Mouse (Mus musculus) hindbrain, postnatal 0 days (tissue): ENCODE data around the gene Mctp1. TPM values are rescaled to one million over a fixed set of nuclear protein-coding genes. Genes with fewer than 3 reads are reported as not detected.
"Not testable (repeated sequence)": the region's sequence is repeated elsewhere in the genome, so short reads cannot be mapped to it uniquely, and the experiment has no call there.

Experiments
- ATAC-seq: fragments of 200-750 bp; cut with Nextera tagmentation; 2 replicates; pipeline ENCODE4 v1.8.0; 2017; ENCODE audit warnings: mild to moderate bottlenecking, moderate TSS enrichment, moderate library complexity
- DNase-seq: peaks from one replicate; pipeline ENCODE4 v3.0.0-alpha.2; 2015; ENCODE audit warnings: low spot score
- H3K27ac ChIP-seq: fragments of 300-500 bp; sonication (generic); 2 replicates; pipeline ENCODE4 v1.5.1; 2014; ENCODE audit warnings: mild to moderate bottlenecking
- H3K27me3 ChIP-seq: fragments of 300-500 bp; sonication (generic); 2 replicates; pipeline ENCODE4 v1.6.1; 2014; ENCODE audit warnings: low read length, mixed read lengths; ENCODE audit not compliant: insufficient read depth
- H3K36me3 ChIP-seq: fragments of 300-500 bp; sonication (generic); 2 replicates; pipeline ENCODE4 v1.6.1; 2014; ENCODE audit warnings: low read length, mixed read lengths; ENCODE audit not compliant: insufficient read depth
- H3K4me1 ChIP-seq: fragments of 300-500 bp; sonication (generic); 2 replicates; pipeline ENCODE4 v1.6.1; 2014; ENCODE audit warnings: antibody characterized with exemption, low read length, mixed read lengths; ENCODE audit not compliant: insufficient read depth
- H3K4me2 ChIP-seq: fragments of 300-500 bp; sonication (generic); 2 replicates; pipeline ENCODE4 v1.6.1; 2014; ENCODE audit warnings: low read depth, mild to moderate bottlenecking, low read length, moderate library complexity, mixed read lengths
- H3K4me3 ChIP-seq: fragments of 300-500 bp; sonication (generic); 2 replicates; pipeline ENCODE4 v1.5.1; 2014; ENCODE audit warnings: low read length
- H3K9ac ChIP-seq: fragments of 300-500 bp; sonication (generic); replicated peaks from 2 replicates; pipeline ENCODE4 v1.6.1; 2014; ENCODE audit warnings: mild to moderate bottlenecking, low read length, moderate library complexity, mixed read lengths
- H3K9me3 ChIP-seq: fragments of 300-500 bp; sonication (generic); 2 replicates; pipeline ENCODE4 v1.6.1; 2016; ENCODE audit warnings: low read length, mixed read lengths
- CTCF ChIP-seq: IDR thresholded peaks from 2 replicates; pipeline ENCODE4 v1.5.1; 2016; ENCODE audit warnings: antibody characterized with exemption, control low read depth, low read depth
- WGBS: fragments of 180-500 bp; shearing (Covaris S2); extraction: QIAGEN DNeasy Blood & Tissue Kit; methylation state at CpG from one replicate; pipeline ENCODE4 v1.1.7; 2014; 5-methylcytosine and 5-hydroxymethylcytosine counted together
- polyA plus RNA-seq: library from polyadenylated mRNA; unstranded; fragments of >200 nt; fragmentation: Nextera tagmentation; extraction: Ambion mirVana; gene quantifications from 2 replicates; pipeline ENCODE4 v1.2.1, GENCODE M21; 2015
- total RNA-seq: library from RNA; depleted of rRNA; stranded (reverse); fragments of >200 nt; gene quantifications from 2 replicates; pipeline ENCODE4 v1.2.3, GENCODE M21; 2014

Gene Mctp1
- total and polyA plus RNA-seq, 2 experiments from 2014 or later: 4.9 to 8.3 TPM

DNA sequence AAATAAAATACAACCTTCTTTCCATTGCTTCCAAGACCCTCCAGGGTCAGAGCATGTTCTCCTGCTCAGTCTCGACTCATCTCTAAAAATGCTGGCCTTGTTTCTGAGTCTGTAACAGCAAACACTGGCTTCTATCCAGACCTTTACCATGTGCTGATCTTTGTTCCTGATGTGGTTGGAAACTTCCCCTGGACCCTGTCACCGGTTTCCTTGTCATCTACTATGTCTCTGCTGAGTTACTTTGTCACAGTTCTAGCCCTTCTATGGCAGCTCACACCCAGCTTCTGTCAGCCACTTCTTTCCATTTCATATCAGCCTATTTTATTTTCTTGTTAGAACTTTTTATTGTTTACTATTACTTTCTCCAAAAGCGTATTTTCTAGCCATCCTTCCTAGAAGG lies 177.3 kb downstream of the Mctp1 start:
- no peak for TF ChIP-seq CTCF
- H3K9me3 ChIP-seq: no peaks in the 10 kb centered on the region
- 69% methylated on average over 3 of the region's 3 CpGs for WGBS

DNA sequence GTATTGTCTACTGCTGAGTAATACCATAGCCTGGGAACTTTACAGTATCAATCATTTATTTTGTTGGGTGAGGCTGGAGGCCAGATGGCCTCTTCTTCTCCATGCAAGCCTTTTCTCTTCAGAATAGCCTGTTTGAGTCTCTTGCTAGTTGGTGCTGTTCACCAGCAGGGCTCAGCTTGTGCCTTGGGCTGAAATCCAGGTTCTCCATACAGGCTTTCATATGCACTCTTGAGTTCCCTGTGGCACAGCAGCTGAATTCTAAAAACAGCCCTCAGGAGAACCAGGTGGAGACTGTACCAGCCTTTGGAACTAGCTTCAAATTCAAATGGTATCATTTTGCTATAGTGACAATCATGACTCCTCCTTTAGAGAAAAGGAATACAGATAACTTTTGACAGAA lies 179.7 kb downstream of the Mctp1 start:
- DNase-seq (no peak), ATAC-seq (no peak)
- Histone ChIP-seq H3K9me3 (no peaks in the 10 kb centered on the region), H3K9ac (no peak overlapping the region), H3K4me1 (no peaks in the 10 kb centered on the region), H3K4me3 (no peak overlapping the region), H3K4me2 (no peak overlapping the region), H3K36me3 (no peaks in the 10 kb centered on the region), H3K27ac (no peak overlapping the region), H3K27me3 (no peaks in the 10 kb centered on the region)
- TF ChIP-seq CTCF: no peak

More for the DNA sequence above, 177.3 kb downstream of the Mctp1 start:
- DNase-seq (no peak), ATAC-seq (no peak)
- Histone ChIP-seq H3K27ac (no peak overlapping the region), H3K9ac (no peak overlapping the region), H3K4me1 (no peaks in the 10 kb centered on the region), H3K36me3 (no peaks in the 10 kb centered on the region), H3K4me2 (no peak overlapping the region), H3K27me3 (no peaks in the 10 kb centered on the region), H3K4me3 (no peak overlapping the region)

DNA sequence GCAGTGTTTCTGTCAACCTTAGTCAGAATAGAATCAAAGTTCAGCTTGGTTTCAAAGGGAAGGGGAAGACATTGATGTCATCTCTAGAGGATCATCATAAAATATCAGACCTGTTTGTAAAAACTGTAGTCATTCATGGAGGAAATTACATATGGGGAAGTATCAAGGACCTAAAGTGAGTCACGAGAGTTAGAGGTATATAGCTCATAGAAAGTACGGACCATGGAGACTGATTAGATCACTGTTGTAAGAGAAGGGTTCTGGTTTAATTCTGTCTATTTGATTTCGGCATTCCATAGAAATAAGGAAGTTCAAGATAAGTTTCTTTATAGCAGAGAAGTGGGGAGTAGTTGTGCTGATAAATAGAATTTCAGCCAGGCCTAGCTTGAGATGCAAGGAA lies 181.7 kb downstream of the Mctp1 start:
- no peak overlapping the region for H3K27ac ChIP-seq
- H3K27me3 ChIP-seq: no peaks in the 10 kb centered on the region
- H3K4me1 ChIP-seq: no peaks in the 10 kb centered on the region
- no peak for TF ChIP-seq CTCF
- no peak overlapping the region for H3K9ac ChIP-seq
- DNase-seq: no peak
- no peak for ATAC-seq
- WGBS: 93% methylated on average over 3 of the region's 3 CpGs
- H3K4me3 ChIP-seq: no peak overlapping the region
- H3K36me3 ChIP-seq: no peaks in the 10 kb centered on the region
- no peaks in the 10 kb centered on the region for H3K9me3 ChIP-seq
- H3K4me2 ChIP-seq: no peak overlapping the region

DNA sequence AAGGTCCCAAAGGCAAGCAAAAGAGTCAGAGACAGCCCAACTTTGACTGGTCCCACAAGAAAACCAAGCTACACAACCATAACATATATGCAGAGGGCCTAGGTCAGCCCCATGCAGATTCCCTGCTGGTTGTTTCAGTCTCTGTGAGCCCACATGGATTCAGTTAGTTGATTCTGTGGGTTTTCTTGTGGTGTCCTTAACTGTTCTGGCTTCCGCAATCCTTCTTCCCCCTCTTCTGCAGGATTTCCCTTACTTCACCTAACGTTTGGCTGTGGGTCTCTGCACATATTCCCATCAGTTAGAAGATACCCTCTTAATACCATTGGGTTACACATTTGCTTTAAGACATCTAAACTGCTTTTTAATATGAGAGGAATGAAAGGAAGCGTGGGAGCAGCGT lies 183.1 kb downstream of the Mctp1 start:
- no peak overlapping the region for H3K9ac ChIP-seq
- H3K36me3 ChIP-seq: no peaks in the 10 kb centered on the region
- H3K4me3 ChIP-seq: no peak overlapping the region
- no peaks in the 10 kb centered on the region for H3K9me3 ChIP-seq
- DNase-seq: no peak
- H3K4me2 ChIP-seq: no peak overlapping the region
- no peaks in the 10 kb centered on the region for H3K27me3 ChIP-seq
- no peaks in the 10 kb centered on the region for H3K4me1 ChIP-seq
- 86% methylated on average over 4 of the region's 4 CpGs for WGBS
- no peak for ATAC-seq
- TF ChIP-seq CTCF: no peak
- H3K27ac ChIP-seq: no peak overlapping the region

DNA sequence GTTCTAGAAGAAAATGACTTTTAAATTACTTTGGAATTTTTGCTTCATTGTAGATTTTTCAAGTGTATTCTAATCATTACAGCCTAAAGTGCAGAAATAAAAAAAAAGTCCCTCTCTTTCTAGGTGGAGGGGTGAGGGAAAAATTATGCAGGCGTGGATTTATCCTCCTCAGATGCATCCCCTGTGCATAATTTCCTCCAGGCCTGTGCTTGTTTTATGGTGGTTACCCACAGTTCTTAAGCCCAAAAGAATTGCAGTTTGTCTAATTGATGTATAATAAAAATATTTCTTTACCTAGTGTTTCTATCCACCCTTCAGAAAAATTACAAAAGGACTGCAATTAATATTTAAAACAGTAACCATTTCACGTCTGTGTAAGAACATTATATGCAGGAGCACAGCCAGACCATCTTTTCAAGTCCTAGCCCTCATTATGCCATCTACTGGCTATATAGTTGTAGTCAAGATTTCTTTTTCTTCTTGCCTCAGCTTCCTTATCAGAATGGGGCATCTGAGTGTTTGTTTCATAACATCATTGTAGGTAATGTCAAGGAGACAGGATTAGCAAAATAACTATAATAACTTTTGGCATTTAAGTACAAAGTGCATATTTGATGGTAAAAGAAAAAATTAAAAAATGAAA lies 184.4 kb downstream of the Mctp1 start:
- H3K9me3 ChIP-seq: no peaks in the 10 kb centered on the region
- no peaks in the 10 kb centered on the region for H3K36me3 ChIP-seq
- ATAC-seq: no peak
- WGBS: 58% methylated on average over 2 of the region's 2 CpGs
- H3K9ac ChIP-seq: no peak overlapping the region
- TF ChIP-seq CTCF: no peak
- no peaks in the 10 kb centered on the region for H3K4me1 ChIP-seq
- H3K4me3 ChIP-seq: no peak overlapping the region
- no peaks in the 10 kb centered on the region for H3K27me3 ChIP-seq
- DNase-seq: no peak
- H3K4me2 ChIP-seq: no peak overlapping the region
- no peak overlapping the region for H3K27ac ChIP-seq

DNA sequence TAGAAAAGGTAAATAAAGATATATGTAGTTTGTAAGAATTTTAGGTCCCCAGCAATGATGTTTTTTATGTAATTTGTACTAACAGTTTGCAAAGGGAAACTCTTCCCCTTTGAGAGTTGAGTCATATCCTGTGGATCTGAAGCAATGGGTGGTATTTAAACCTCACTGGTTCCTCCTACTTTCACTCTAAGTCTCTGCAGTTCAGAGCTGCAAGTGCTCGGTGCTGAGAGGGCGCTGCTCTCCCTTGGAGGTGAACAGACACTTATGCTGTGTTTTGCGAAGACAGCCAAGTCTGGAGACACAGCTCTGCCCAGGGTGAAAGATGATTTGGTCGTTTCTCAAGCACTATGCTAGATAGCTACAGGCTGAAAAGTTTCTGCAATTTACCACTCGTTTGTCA lies 195.1 kb downstream of the Mctp1 start:
- H3K4me2 ChIP-seq: no peak overlapping the region
- no peak for ATAC-seq
- no peaks in the 10 kb centered on the region for H3K4me1 ChIP-seq
- H3K27ac ChIP-seq: no peak overlapping the region
- 43% methylated on average over 5 of the region's 5 CpGs for WGBS
- H3K27me3 ChIP-seq: no peaks in the 10 kb centered on the region
- H3K4me3 ChIP-seq: no peak overlapping the region
- no peaks in the 10 kb centered on the region for H3K9me3 ChIP-seq
- H3K36me3 ChIP-seq: no peaks in the 10 kb centered on the region
- H3K9ac ChIP-seq: no peak overlapping the region
- TF ChIP-seq CTCF: no peak
- DNase-seq: no peak

DNA sequence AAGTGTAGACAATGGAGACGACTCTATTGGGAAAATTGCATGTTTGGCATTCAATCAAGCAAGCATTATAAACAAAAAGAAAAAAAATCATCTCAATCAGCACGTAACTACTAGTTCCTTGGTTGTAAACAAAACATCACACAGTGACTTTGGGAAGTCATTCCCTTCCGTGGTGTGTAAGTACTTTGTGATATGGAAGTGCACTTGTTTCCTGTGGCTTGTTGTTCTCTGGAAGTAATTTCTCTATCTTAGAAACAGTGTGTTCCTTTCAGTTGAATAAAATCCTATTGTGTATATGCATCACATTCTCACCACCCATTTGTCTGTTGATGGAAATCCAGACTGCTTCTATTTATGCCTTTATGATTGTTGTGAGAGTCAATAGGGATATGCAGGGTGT lies 201.1 kb downstream of the Mctp1 start:
- ATAC-seq (no peak), DNase-seq (no peak)
- H3K27ac ChIP-seq: no peak overlapping the region
- H3K4me3 ChIP-seq: no peak overlapping the region
- H3K4me2 ChIP-seq: no peak overlapping the region
- 72% methylated on average over 3 of the region's 3 CpGs for WGBS
- no peaks in the 10 kb centered on the region for H3K36me3 ChIP-seq
- H3K27me3 ChIP-seq: no peaks in the 10 kb centered on the region
- no peaks in the 10 kb centered on the region for H3K4me1 ChIP-seq
- H3K9ac ChIP-seq: no peak overlapping the region
- H3K9me3 ChIP-seq: no peaks in the 10 kb centered on the region
- no peak for TF ChIP-seq CTCF

DNA sequence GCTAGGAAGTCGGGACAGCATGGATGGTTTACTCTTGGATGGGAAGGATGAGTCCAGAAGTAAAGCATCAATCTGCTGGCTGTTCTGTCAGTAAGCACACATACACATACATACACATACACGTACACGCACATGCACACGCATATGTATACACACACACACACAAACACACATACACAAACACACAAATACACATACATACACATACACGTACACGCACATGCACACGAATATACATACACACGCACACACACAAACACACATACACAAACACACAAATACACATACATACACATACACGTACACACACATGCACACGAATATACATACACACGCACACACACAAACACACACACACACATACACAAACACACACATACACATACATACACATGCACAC lies 206.4 kb downstream of the Mctp1 start:
- H3K27ac ChIP-seq, H3K27me3 ChIP-seq, H3K36me3 ChIP-seq, H3K4me3 ChIP-seq, H3K4me2 ChIP-seq, H3K4me1 ChIP-seq, H3K9me3 ChIP-seq, H3K9ac ChIP-seq, DNase-seq: not testable (repeated sequence)
- WGBS: 89% methylated on average over 11 of the region's 11 CpGs
- peak; percentile 59; the same call in 1 of the 2 replicates for ATAC-seq
